Mouse (Mus musculus): ENCODE measurements at regions not wholly inside any gene's neighbourhood (a gene's known extent, or its start where the extent isn't known, plus 50 kb on each side); places are given as distances from the start of the nearest gene placed in this dataset.

DNA sequence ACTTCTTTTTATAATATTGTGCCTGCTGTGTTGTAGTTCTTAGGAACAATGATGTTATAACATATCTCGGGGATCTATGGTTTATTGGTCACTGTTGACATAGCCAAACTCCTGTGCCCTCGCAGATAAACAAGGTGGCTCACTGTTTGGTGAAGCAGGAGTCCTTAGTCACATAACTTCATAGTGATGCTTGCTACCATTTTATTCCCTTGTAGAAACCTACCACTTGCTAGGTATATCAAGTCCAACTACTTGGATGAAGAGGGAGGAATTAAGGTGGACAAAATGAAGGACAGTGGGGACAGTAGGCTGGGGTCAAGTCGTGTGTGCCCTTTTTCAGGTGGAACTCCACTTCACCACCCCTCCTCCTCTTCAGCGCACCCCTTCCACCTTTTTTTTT lies 146.7 kb upstream of the Bcl6 start:
- no peaks in the 10 kb centered on the region for H3K9me3 ChIP-seq (replicated peaks; ENCODE audit: control insufficient read depth, insufficient read depth, low read length, poor library complexity, severe bottlenecking)
- TF ChIP-seq CTCF (IDR thresholded peaks at IDR 0.05; ENCODE audit: low read depth, low read length): no peak
- TF ChIP-seq POLR2A (IDR thresholded peaks at IDR 0.05; ENCODE audit: insufficient read depth, low read length): no peak
- TF ChIP-seq EP300 (IDR thresholded peaks at IDR 0.05; ENCODE audit: insufficient read depth, low read depth, low read length): no peak
- no peak overlapping the region for H3K27ac ChIP-seq (ENCODE audit: insufficient read depth, low read length)
- H3K4me1 ChIP-seq (ENCODE audit: control insufficient read depth, insufficient read depth, low read length): no peaks in the 10 kb centered on the region
- H3K36me3 ChIP-seq (ENCODE audit: control insufficient read depth, insufficient read depth, low read length, poor library complexity, severe bottlenecking): no peaks in the 10 kb centered on the region
- no peak overlapping the region for H3K4me3 ChIP-seq (ENCODE audit: low read depth, low read length)
- no peak overlapping the region for H3K9ac ChIP-seq (ENCODE audit: low read depth, poor library complexity, severe bottlenecking)
- no peaks in the 10 kb centered on the region; the same call in 1 of the 2 replicates for H3K27me3 ChIP-seq (ENCODE audit: control insufficient read depth, insufficient read depth, low read length, poor library complexity, severe bottlenecking)

DNA sequence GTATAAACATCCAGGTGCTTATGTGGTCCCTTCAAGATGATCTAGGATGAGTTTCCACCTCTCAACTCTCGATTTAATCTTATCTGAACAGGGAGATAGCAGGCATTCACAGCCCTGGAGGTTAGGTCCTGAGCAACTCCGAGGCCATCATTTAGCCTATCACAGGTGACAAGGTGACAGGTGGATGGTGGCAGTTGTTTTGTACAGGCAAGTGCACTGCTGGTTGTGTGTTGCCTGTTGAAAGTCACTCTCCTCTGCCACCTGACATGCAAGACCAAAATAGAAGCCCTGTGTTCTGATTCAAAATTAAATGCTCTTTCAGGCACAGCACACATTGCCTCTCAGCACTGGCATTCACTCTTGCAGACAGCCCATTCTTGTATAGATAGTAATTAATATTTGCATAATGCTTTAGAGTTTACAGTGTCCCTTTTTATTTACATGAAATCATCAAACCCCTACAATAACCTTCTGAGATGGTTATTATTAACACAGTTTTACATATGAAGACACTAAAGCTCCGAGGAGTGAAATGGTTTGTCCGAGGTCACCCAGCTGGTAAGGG lies 145.9 kb upstream of the Bcl6 start:
- no peaks in the 10 kb centered on the region; the same call in 1 of the 2 replicates for H3K27me3 ChIP-seq (ENCODE audit: control insufficient read depth, insufficient read depth, low read length, poor library complexity, severe bottlenecking)

DNA sequence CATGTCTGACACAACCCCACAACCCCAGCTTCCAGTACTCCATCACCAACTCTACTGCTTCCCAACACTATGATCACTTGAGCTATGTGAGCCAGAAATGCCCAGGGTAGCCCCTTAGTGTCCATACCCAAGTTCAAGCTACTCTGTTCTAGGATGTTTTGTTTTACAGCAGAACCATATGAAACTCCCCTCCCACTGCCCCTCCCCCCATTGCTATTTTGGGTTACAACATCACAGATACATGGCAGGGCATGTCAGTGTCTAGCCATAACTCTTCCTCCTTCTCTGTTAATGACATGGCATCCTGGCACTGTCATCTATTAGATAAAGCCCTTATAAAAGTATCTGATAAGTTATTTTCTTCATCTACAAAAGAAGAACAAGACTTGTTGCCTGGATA lies 142.0 kb upstream of the Bcl6 start:
- H3K4me3 ChIP-seq (ENCODE audit: low read depth, low read length): no peak overlapping the region
- no peaks in the 10 kb centered on the region for H3K9me3 ChIP-seq (replicated peaks; ENCODE audit: control insufficient read depth, insufficient read depth, low read length, poor library complexity, severe bottlenecking)
- H3K9ac ChIP-seq (ENCODE audit: low read depth, poor library complexity, severe bottlenecking): no peak overlapping the region
- H3K27ac ChIP-seq (ENCODE audit: insufficient read depth, low read length): no peak overlapping the region
- H3K4me1 ChIP-seq (ENCODE audit: control insufficient read depth, insufficient read depth, low read length): no peaks in the 10 kb centered on the region
- H3K36me3 ChIP-seq (ENCODE audit: control insufficient read depth, insufficient read depth, low read length, poor library complexity, severe bottlenecking): no peaks in the 10 kb centered on the region
- no peaks in the 10 kb centered on the region; the same call in 1 of the 2 replicates for H3K27me3 ChIP-seq (ENCODE audit: control insufficient read depth, insufficient read depth, low read length, poor library complexity, severe bottlenecking)
- TF ChIP-seq POLR2A (IDR thresholded peaks at IDR 0.05; ENCODE audit: insufficient read depth, low read length): no peak
- TF ChIP-seq CTCF (IDR thresholded peaks at IDR 0.05; ENCODE audit: low read depth, low read length): no peak
- no peak for TF ChIP-seq EP300 (IDR thresholded peaks at IDR 0.05; ENCODE audit: insufficient read depth, low read depth, low read length)

More for the DNA sequence above, 145.9 kb upstream of the Bcl6 start:
- Histone ChIP-seq H3K27ac (ENCODE audit: insufficient read depth, low read length) (no peak overlapping the region), H3K36me3 (ENCODE audit: control insufficient read depth, insufficient read depth, low read length, poor library complexity, severe bottlenecking) (no peaks in the 10 kb centered on the region), H3K9ac (ENCODE audit: low read depth, poor library complexity, severe bottlenecking) (no peak overlapping the region), H3K4me1 (ENCODE audit: control insufficient read depth, insufficient read depth, low read length) (no peaks in the 10 kb centered on the region), H3K4me3 (ENCODE audit: low read depth, low read length) (no peak overlapping the region), H3K9me3 (replicated peaks; ENCODE audit: control insufficient read depth, insufficient read depth, low read length, poor library complexity, severe bottlenecking) (no peaks in the 10 kb centered on the region)
- TF ChIP-seq EP300 (IDR thresholded peaks at IDR 0.05; ENCODE audit: insufficient read depth, low read depth, low read length) (no peak), CTCF (IDR thresholded peaks at IDR 0.05; ENCODE audit: low read depth, low read length) (no peak), POLR2A (IDR thresholded peaks at IDR 0.05; ENCODE audit: insufficient read depth, low read length) (no peak)

DNA sequence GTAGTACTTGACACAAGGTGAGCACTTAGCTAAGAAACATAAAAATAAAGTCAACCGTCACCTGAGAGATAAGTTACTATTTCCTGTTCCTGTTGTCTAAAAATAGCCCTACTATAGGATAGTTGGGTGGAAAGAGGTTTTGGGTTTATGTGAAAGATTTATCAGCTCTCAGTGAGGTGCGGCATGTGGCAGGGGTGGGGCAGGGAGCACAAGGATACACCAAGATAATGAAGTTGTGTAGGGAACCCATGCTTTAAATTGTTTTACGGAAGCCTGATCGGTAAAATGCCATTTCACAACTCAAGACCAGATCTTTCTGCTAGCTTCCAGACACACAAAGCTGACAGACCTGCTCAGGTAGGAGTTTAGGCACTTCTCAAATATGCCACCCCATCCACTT lies 141.0 kb upstream of the Bcl6 start:
- Histone ChIP-seq H3K9me3 (replicated peaks; ENCODE audit: control insufficient read depth, insufficient read depth, low read length, poor library complexity, severe bottlenecking) (no peaks in the 10 kb centered on the region), H3K9ac (ENCODE audit: low read depth, poor library complexity, severe bottlenecking) (no peak overlapping the region), H3K4me1 (ENCODE audit: control insufficient read depth, insufficient read depth, low read length) (no peaks in the 10 kb centered on the region)

DNA sequence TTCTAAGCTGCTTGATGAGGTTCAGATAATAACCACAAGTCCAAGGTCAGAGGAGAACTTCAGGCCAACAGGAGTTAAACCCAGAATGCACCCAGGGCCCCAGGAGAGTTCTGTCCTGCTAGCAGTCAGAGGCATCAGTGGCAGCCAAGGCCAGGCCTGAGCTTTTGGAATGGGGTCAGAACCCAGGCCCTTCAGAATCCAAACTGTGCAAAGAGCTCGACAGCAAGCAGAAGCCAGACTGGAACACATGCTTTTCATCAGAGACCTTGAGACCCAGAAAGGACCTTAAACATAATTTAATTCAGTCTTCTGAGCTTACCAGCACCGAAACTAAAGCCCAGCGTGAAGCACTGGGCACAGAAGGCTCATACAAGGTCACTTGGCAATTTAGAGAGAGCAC lies 139.9 kb upstream of the Bcl6 start:
- no peaks in the 10 kb centered on the region for H3K36me3 ChIP-seq (ENCODE audit: control insufficient read depth, insufficient read depth, low read length, poor library complexity, severe bottlenecking)
- no peaks in the 10 kb centered on the region for H3K9me3 ChIP-seq (replicated peaks; ENCODE audit: control insufficient read depth, insufficient read depth, low read length, poor library complexity, severe bottlenecking)
- no peaks in the 10 kb centered on the region for H3K27me3 ChIP-seq (ENCODE audit: control insufficient read depth, insufficient read depth, low read length, poor library complexity, severe bottlenecking)
- no peak overlapping the region for H3K9ac ChIP-seq (ENCODE audit: low read depth, poor library complexity, severe bottlenecking)
- TF ChIP-seq POLR2A (IDR thresholded peaks at IDR 0.05; ENCODE audit: insufficient read depth, low read length) (no peak), EP300 (IDR thresholded peaks at IDR 0.05; ENCODE audit: insufficient read depth, low read depth, low read length) (no peak), CTCF (IDR thresholded peaks at IDR 0.05; ENCODE audit: low read depth, low read length) (no peak)
- H3K4me1 ChIP-seq (ENCODE audit: control insufficient read depth, insufficient read depth, low read length): no peaks in the 10 kb centered on the region
- no peak overlapping the region for H3K27ac ChIP-seq (ENCODE audit: insufficient read depth, low read length)
- H3K4me3 ChIP-seq (ENCODE audit: low read depth, low read length): no peak overlapping the region

More for the DNA sequence above, 141.0 kb upstream of the Bcl6 start:
- TF ChIP-seq CTCF (IDR thresholded peaks at IDR 0.05; ENCODE audit: low read depth, low read length) (no peak), EP300 (IDR thresholded peaks at IDR 0.05; ENCODE audit: insufficient read depth, low read depth, low read length) (no peak), POLR2A (IDR thresholded peaks at IDR 0.05; ENCODE audit: insufficient read depth, low read length) (no peak)
- Histone ChIP-seq H3K27ac (ENCODE audit: insufficient read depth, low read length) (no peak overlapping the region), H3K27me3 (ENCODE audit: control insufficient read depth, insufficient read depth, low read length, poor library complexity, severe bottlenecking) (no peaks in the 10 kb centered on the region; the same call in 1 of the 2 replicates), H3K36me3 (ENCODE audit: control insufficient read depth, insufficient read depth, low read length, poor library complexity, severe bottlenecking) (no peaks in the 10 kb centered on the region), H3K4me3 (ENCODE audit: low read depth, low read length) (no peak overlapping the region)

DNA sequence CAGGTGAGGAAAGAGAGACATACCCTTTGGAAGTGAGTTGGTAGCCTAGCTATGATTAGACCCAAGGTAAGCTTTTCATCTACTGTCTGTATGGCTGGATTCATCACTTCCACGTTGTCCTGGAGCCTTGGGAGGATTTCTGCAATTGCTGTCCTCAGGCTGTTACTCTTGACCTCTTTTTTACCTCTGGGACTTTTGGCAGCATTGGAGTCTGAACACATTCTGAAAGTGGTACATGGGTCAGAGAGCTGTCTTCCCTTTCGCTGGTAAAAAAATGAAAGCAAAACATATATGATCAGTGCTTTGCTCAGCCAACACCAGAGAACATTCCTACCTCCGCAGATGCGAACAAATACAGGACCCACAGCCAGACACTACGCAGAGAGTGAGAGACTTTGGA lies 136.1 kb upstream of the Bcl6 start:
- TF ChIP-seq CTCF (IDR thresholded peaks at IDR 0.05; ENCODE audit: low read depth, low read length) (no peak), EP300 (IDR thresholded peaks at IDR 0.05; ENCODE audit: insufficient read depth, low read depth, low read length) (no peak), POLR2A (IDR thresholded peaks at IDR 0.05; ENCODE audit: insufficient read depth, low read length) (no peak)
- no peak overlapping the region for H3K9ac ChIP-seq (ENCODE audit: low read depth, poor library complexity, severe bottlenecking)
- H3K4me3 ChIP-seq (ENCODE audit: low read depth, low read length): no peak overlapping the region
- no peak overlapping the region for H3K27ac ChIP-seq (ENCODE audit: insufficient read depth, low read length)
- no peaks in the 10 kb centered on the region for H3K36me3 ChIP-seq (ENCODE audit: control insufficient read depth, insufficient read depth, low read length, poor library complexity, severe bottlenecking)
- no peaks in the 10 kb centered on the region for H3K4me1 ChIP-seq (ENCODE audit: control insufficient read depth, insufficient read depth, low read length)
- no peaks in the 10 kb centered on the region for H3K9me3 ChIP-seq (replicated peaks; ENCODE audit: control insufficient read depth, insufficient read depth, low read length, poor library complexity, severe bottlenecking)
- H3K27me3 ChIP-seq (ENCODE audit: control insufficient read depth, insufficient read depth, low read length, poor library complexity, severe bottlenecking): no peaks in the 10 kb centered on the region

Data from ES-Bruce4 (cell line).